Mouse (Mus musculus) gastrocnemius, postnatal 25 days (tissue): ENCODE measurements around the gene Nudt22. TPM values are rescaled to one million over a fixed set of nuclear protein-coding genes. Genes with fewer than 3 reads are reported as not detected.

Experiments used
- DNase-seq: peaks from one replicate; pipeline ENCODE4 v3.0.0; 2022
- total RNA-seq, 2 experiments: library from RNA; stranded (reverse); gene quantifications; 1 replicate in 1 of 2; 2 replicates in 1 of 2; pipeline ENCODE4 v1.2.3; 2021

Nudt22 gene
- total RNA-seq, 2 experiments from 2014 or later = 15.6 to 17.2 TPM

- no peak for DNase-seq
Measured at GRCm38 (mm10) chr19:6977759-6978638, 17.9 kb downstream of the Nudt22 start.

- peak; percentile 89 for DNase-seq
Measured at GRCm38 (mm10) chr19:6975537-6976521, 20.1 kb downstream of the Nudt22 start, which contains the start of gene Plcb3. Gene Plcb3 (minus strand): TSS chr19:6976470.

- peak; percentile 88 for DNase-seq
Measured at GRCm38 (mm10) chr19:6974211-6975205, 21.4 kb downstream of the Nudt22 start, which contains the start of gene Ppp1r14b. Gene Ppp1r14b (plus strand): TSS chr19:6974968.

GRCm38 (mm10) chr19:6973581-6974190, 22.2 kb downstream of the Nudt22 start:
- no peak for DNase-seq

- DNase-seq = no peak
Measured at GRCm38 (mm10) chr19:6972247-6972917, 23.5 kb downstream of the Nudt22 start.

GRCm38 (mm10) chr19:6971644-6972043, 24.3 kb downstream of the Nudt22 start:
- DNase-seq = no peak

GRCm38 (mm10) chr19:6970460-6971085, 25.3 kb downstream of the Nudt22 start:
- DNase-seq = no peak

GRCm38 (mm10) chr19:6969665-6970381, 26.1 kb downstream of the Nudt22 start:
- DNase-seq = peak; percentile 82

GRCm38 (mm10) chr19:6969291-6969664, 26.6 kb downstream of the Nudt22 start:
- DNase-seq = no peak

GRCm38 (mm10) chr19:6968491-6969271, 27.2 kb downstream of the Nudt22 start:
- DNase-seq = no peak

GRCm38 (mm10) chr19:6956461-6956860, 39.5 kb downstream of the Nudt22 start:
- no peak for DNase-seq

GRCm38 (mm10) chr19:6955424-6955823, 40.5 kb downstream of the Nudt22 start:
- no peak for DNase-seq

GRCm38 (mm10) chr19:6954046-6954445, 41.9 kb downstream of the Nudt22 start:
- DNase-seq = no peak

- peak; percentile 52 for DNase-seq
Measured at GRCm38 (mm10) chr19:6952712-6953037, 43.2 kb downstream of the Nudt22 start.

GRCm38 (mm10) chr19:6951994-6952711, 43.8 kb downstream of the Nudt22 start:
- DNase-seq = peak; percentile 85

GRCm38 (mm10) chr19:6951381-6951968, 44.4 kb downstream of the Nudt22 start:
- peak; percentile 96 for DNase-seq

- DNase-seq = peak; percentile 50
Measured at GRCm38 (mm10) chr19:6950613-6951153, 45.2 kb downstream of the Nudt22 start.
